Mouse (Mus musculus) cerebellum, adult 9-10 months (tissue): ENCODE data around the gene Tagln.

Source experiments
- DNase-seq: peaks from one replicate; pipeline ENCODE4 v3.0.0; 2022

Tagln gene

GRCm38 (mm10) chr9:45905811-45906237, 30.0 kb downstream of the Tagln start:
- peak; percentile 62 for DNase-seq

- no peak for DNase-seq
These were observed 30.7 kb downstream of the Tagln start for GRCm38 (mm10) chr9:45905196-45905595.

- DNase-seq: no peak
These were observed 42.2 kb downstream of the Tagln start for GRCm38 (mm10) chr9:45893681-45894080.
